In genomic region chr12:16634075-16634813, GRCm38 (mm10) we compare ENCODE assay signal across 9 mouse cellular contexts. TPM values are rescaled to one million over a fixed set of nuclear protein-coding genes. Genes with fewer than 3 reads are reported as not detected.
A peak's percentile ranks its signal among the peaks of the same experiment; 100 is the strongest.
DNase-seq lines count a peak whose midpoint lies in the region; ATAC-seq and TF ChIP-seq lines count a peak whose summit lies in the region.
"Had no signal": no experiment of that assay in that cellular context is flagged by ENCODE, and none has a peak within 500 bp of the region (broad histone marks: within the 10 kb centered on the region; RNA-seq: fewer than 3 reads in every experiment).

No protein-coding gene starts in this region.

- peak; percentile 38; the same call in 1 of the 2 replicates for TF ChIP-seq CTCF in spleen, adult 2 months (IDR thresholded peaks at IDR 0.05; ENCODE audit: extremely low read depth, insufficient read depth, insufficient read length, insufficient replicate concordance)
- peak; percentile 82; the same call in 1 of the 2 replicates for TF ChIP-seq CTCF in small intestine, adult 2 months (IDR thresholded peaks at IDR 0.05; ENCODE audit: extremely low read depth, insufficient read length, insufficient replicate concordance, low read depth, low read length)

- H3K4me3 ChIP-seq in spleen, adult 2 months (ENCODE audit: extremely low read depth, insufficient read depth, insufficient read length): no peak overlapping the region
- H3K4me3 ChIP-seq in embryonic facial prominence, embryonic 10.5 days: no peak overlapping the region
- no peak overlapping the region for H3K4me3 ChIP-seq in intestine, embryonic 14.5 days (ENCODE audit: low read depth, low read length)
- H3K4me3 ChIP-seq in small intestine, adult 2 months (ENCODE audit: low read depth, low read length): no peak overlapping the region

- no peaks in the 10 kb centered on the region for H3K27me3 ChIP-seq in spleen, adult 2 months (ENCODE audit: control insufficient read depth, insufficient read depth, low read length)
- H3K27me3 ChIP-seq in embryonic facial prominence, embryonic 10.5 days (replicated peaks; ENCODE audit: low read depth, poor library complexity, severe bottlenecking): no peaks in the 10 kb centered on the region
- H3K27me3 ChIP-seq in intestine, embryonic 14.5 days (replicated peaks; ENCODE audit: control insufficient read depth, insufficient read depth, low read length): no peaks in the 10 kb centered on the region
- H3K27me3 ChIP-seq in small intestine, adult 2 months (ENCODE audit: control insufficient read depth, insufficient read depth, low read length): no peaks in the 10 kb centered on the region

- H3K9me3 ChIP-seq in embryonic facial prominence, embryonic 10.5 days: no peaks in the 10 kb centered on the region
- H3K9me3 ChIP-seq in intestine, embryonic 14.5 days (ENCODE audit: control insufficient read depth, low read length): no peaks in the 10 kb centered on the region

- DNase-seq in cerebellum, adult 18-20 months: peak; percentile 38 to 54
- no peak for DNase-seq in cerebellum, adult 11 months
- DNase-seq in spleen, adult 2 months (ENCODE audit: low read depth in 1 of 2, low spot score in 2 of 2): peak in 1 of 2 experiments; percentile 39
- no peak for DNase-seq in spleen, adult 12 weeks (ENCODE audit: low spot score)
- peak; percentile 63 for DNase-seq in embryonic facial prominence, embryonic 10.5 days (ENCODE audit: low spot score)
- DNase-seq in intestine, embryonic 14.5 days (ENCODE audit: low spot score): peak; percentile 79
- peak; percentile 83 for DNase-seq in lung, postnatal 14 days

- H3K36me3 ChIP-seq in spleen, adult 2 months (ENCODE audit: control insufficient read depth, insufficient read depth, low read length): no peaks in the 10 kb centered on the region
- no peaks in the 10 kb centered on the region for H3K36me3 ChIP-seq in embryonic facial prominence, embryonic 10.5 days (replicated peaks)
- no peaks in the 10 kb centered on the region for H3K36me3 ChIP-seq in intestine, embryonic 14.5 days (ENCODE audit: control insufficient read depth, insufficient read depth, low read length)
- H3K36me3 ChIP-seq in small intestine, adult 2 months (ENCODE audit: control insufficient read depth, insufficient read depth, low read length): no peaks in the 10 kb centered on the region

- TF ChIP-seq POLR2A in spleen, adult 2 months (IDR thresholded peaks at IDR 0.05; ENCODE audit: low read depth, low read length): no peak
- no peak for TF ChIP-seq POLR2A in small intestine, adult 2 months (IDR thresholded peaks at IDR 0.05; ENCODE audit: low read depth, low read length)

- H3K9ac ChIP-seq in intestine, embryonic 14.5 days (ENCODE audit: low read length): no peak overlapping the region

- no peak for ATAC-seq in intestine, embryonic 14.5 days (replicated peaks; ENCODE audit: low FRiP score, low TSS enrichment, low read depth)

- 53% methylated on average over 14 of the region's 14 CpGs for WGBS in spleen, adult 2 months
- 60% methylated on average over 14 of the region's 14 CpGs for WGBS in embryonic facial prominence, embryonic 10.5 days
- WGBS in intestine, embryonic 14.5 days: 59% methylated on average over 14 of the region's 14 CpGs
- WGBS in small intestine, adult 2 months: 49% methylated on average over 14 of the region's 14 CpGs

- H3K4me1 ChIP-seq in spleen, adult 2 months (ENCODE audit: control insufficient read depth, insufficient read depth, insufficient read length): no peaks in the 10 kb centered on the region
- H3K4me1 ChIP-seq in embryonic facial prominence, embryonic 10.5 days: peaks cover 3% of the 10 kb centered on the region; the same call in 1 of the 2 replicates
- no peaks in the 10 kb centered on the region for H3K4me1 ChIP-seq in intestine, embryonic 14.5 days (replicated peaks; ENCODE audit: control insufficient read depth, insufficient read depth, low read length)
- H3K4me1 ChIP-seq in small intestine, adult 2 months (ENCODE audit: control insufficient read depth, insufficient read depth, insufficient read length, low read length): peaks cover 4% of the 10 kb centered on the region; the same call in 1 of the 2 replicates

- H3K27ac ChIP-seq in spleen, adult 2 months (ENCODE audit: insufficient read depth, low read length): no peak overlapping the region
- no peak overlapping the region for H3K27ac ChIP-seq in embryonic facial prominence, embryonic 10.5 days (replicated peaks)
- no peak overlapping the region for H3K27ac ChIP-seq in intestine, embryonic 14.5 days (ENCODE audit: low read depth)
- no peak overlapping the region for H3K27ac ChIP-seq in small intestine, adult 2 months (ENCODE audit: insufficient read depth, low read depth, low read length)

- H3K4me2 ChIP-seq in intestine, embryonic 14.5 days (ENCODE audit: low read length): no peak overlapping the region

RNA-seq across cellular contexts. Expression of gene Ntsr2, which starts 18.9 kb away (rescaled TPM):
- polyA plus RNA-seq in spleen, adult 2 months (2012; rRNA removed): 0.08 and 0.11 TPM in 2 replicates
- not detected in 2 replicates for polyA plus RNA-seq in embryonic facial prominence, embryonic 10.5 days (2016; fragmentation: Nextera tagmentation; extraction: Ambion mirVana)
- not detected in 2 replicates for polyA plus RNA-seq in intestine, embryonic 14.5 days (2014; fragmentation: Nextera tagmentation; extraction: Ambion mirVana)
- 0.15 TPM in 1 of 2 replicates, not detected in the other for polyA plus RNA-seq in small intestine, adult 2 months (2012; rRNA removed)
- polyA plus RNA-seq: stomach, embryonic 16.5 days had no signal

RNA-seq across cellular contexts. Expression of gene Lpin1, which starts 23.5 kb away (rescaled TPM):
- polyA plus RNA-seq in spleen, adult 2 months (2012; rRNA removed): 10.6 and 13.3 TPM in 2 replicates
- 6.2 and 6.7 TPM in 2 replicates for polyA plus RNA-seq in embryonic facial prominence, embryonic 10.5 days (2016; fragmentation: Nextera tagmentation; extraction: Ambion mirVana)
- polyA plus RNA-seq in intestine, embryonic 14.5 days (2014; fragmentation: Nextera tagmentation; extraction: Ambion mirVana): 7.0 and 8.4 TPM in 2 replicates
- 1.4 and 4.0 TPM in 2 replicates for polyA plus RNA-seq in small intestine, adult 2 months (2012; rRNA removed)

Comparison
In these comparisons a context has a peak if more than half of its experiments do, and no peak if none do; other contexts are left out.
1. DNase-seq: peak in cerebellum, adult 18-20 months (2 of 2), embryonic facial prominence, embryonic 10.5 days (single experiment), intestine, embryonic 14.5 days (single experiment) and lung, postnatal 14 days (single experiment); none in cerebellum, adult 11 months (single experiment) and spleen, adult 12 weeks (single experiment).